Mouse (Mus musculus) MEL (cell line): ENCODE data around the gene Hsd17b14. TPM values are rescaled to one million over a fixed set of nuclear protein-coding genes. Genes with fewer than 3 reads are reported as not detected.

Experiments used
- DNase-seq: peaks from one replicate; pipeline ENCODE4 v3.0.0; 2011; ENCODE audit warnings: low read depth, low spot score
- H3K27ac ChIP-seq: 2 replicates; pipeline ENCODE4 v1.5.1; 2012; ENCODE audit warnings: low read depth, mild to moderate bottlenecking, control low read depth, low read length, moderate library complexity; ENCODE audit not compliant: control insufficient read depth
- H3K27me3 ChIP-seq, 2 experiments: fragments of 150-350 bp in 1 of 2; sonication (generic) in 1 of 2; 2 replicates each; pipeline ENCODE4 v1.6.1; 2012; ENCODE audit warnings: low read length in 2 of 2, mild to moderate bottlenecking in 2 of 2, improper control_type of control experiment in 1 of 2, moderate library complexity in 1 of 2; ENCODE audit not compliant: insufficient read depth in 2 of 2, control insufficient read depth in 1 of 2
- H3K36me3 ChIP-seq, 2 experiments: 2 replicates each; pipeline ENCODE4 v1.6.1; 2012 to 2014; ENCODE audit warnings: low read length in 2 of 2, improper control_type of control experiment in 1 of 2, inconsistent platforms in 1 of 2, mild to moderate bottlenecking in 1 of 2; ENCODE audit not compliant: insufficient read depth in 2 of 2, control insufficient read depth in 1 of 2
- H3K4me1 ChIP-seq, 2 experiments: fragments of 150-350 bp in 1 of 2; sonication (generic) in 1 of 2; 2 replicates each; pipeline ENCODE4 v1.6.1; 2012; ENCODE audit warnings: low read length in 2 of 2, improper control_type of control experiment in 1 of 2, mild to moderate bottlenecking in 1 of 2; ENCODE audit not compliant: insufficient read depth in 2 of 2, control insufficient read depth in 1 of 2
- H3K4me3 ChIP-seq, 2 experiments: fragments of 150-350 bp in 1 of 2; sonication (generic) in 1 of 2; 2 replicates each; pipeline ENCODE4 v1.5.1; 2012; ENCODE audit warnings: low read depth in 2 of 2, low read length in 2 of 2, mild to moderate bottlenecking in 2 of 2, moderate library complexity in 2 of 2, control low read depth in 1 of 2, improper control_type of control experiment in 1 of 2; ENCODE audit not compliant: control insufficient read depth in 1 of 2, insufficient read depth in 1 of 2
- H3K79me2 ChIP-seq: 2 replicates; pipeline ENCODE4 v1.6.1; 2012; ENCODE audit warnings: mild to moderate bottlenecking, low read length, moderate library complexity; ENCODE audit not compliant: control insufficient read depth, poor library complexity, insufficient read depth
- H3K9ac ChIP-seq: 2 replicates; pipeline ENCODE4 v1.6.1; 2012; ENCODE audit warnings: low read depth, mild to moderate bottlenecking, control low read depth, low read length, moderate library complexity; ENCODE audit not compliant: control insufficient read depth, poor library complexity, severe bottlenecking
- H3K9me3 ChIP-seq: fragments of 150-350 bp; sonication (generic); replicated peaks from 2 replicates; pipeline ENCODE4 v1.6.1; 2012; ENCODE audit warnings: mild to moderate bottlenecking, low read length, improper control_type of control experiment, moderate library complexity; ENCODE audit not compliant: insufficient read depth
- BHLHE40 ChIP-seq: IDR thresholded peaks from 2 replicates; pipeline ENCODE4 v1.6.1; 2012; ENCODE audit warnings: low read depth, mild to moderate bottlenecking, inconsistent platforms, low read length, improper control_type of control experiment, borderline replicate concordance
- CHD1 ChIP-seq: IDR thresholded peaks from 2 replicates; pipeline ENCODE4 v1.6.1; 2012; ENCODE audit warnings: low read depth, mild to moderate bottlenecking, inconsistent platforms, low read length, improper control_type of control experiment
- CTCF ChIP-seq, 3 experiments: IDR thresholded peaks in 2 of 3; conservative IDR thresholded peaks in 1 of 3; 2 replicates each; pipeline ENCODE4 v1.5.1; 2011 to 2012; ENCODE audit warnings: low read length in 3 of 3, low read depth in 2 of 3, mild to moderate bottlenecking in 2 of 3, improper control_type of control experiment in 1 of 3, inconsistent platforms in 1 of 3, mixed read lengths in 1 of 3, moderate library complexity in 1 of 3; ENCODE audit not compliant: control insufficient read depth in 1 of 3, insufficient read depth in 1 of 3, poor library complexity in 1 of 3, severe bottlenecking in 1 of 3
- E2F4 ChIP-seq: IDR thresholded peaks from 2 replicates; pipeline ENCODE4 v1.6.1; 2011; ENCODE audit warnings: low read depth, low read length, improper control_type of control experiment, borderline replicate concordance
- ELF1 ChIP-seq: IDR thresholded peaks from 2 replicates; pipeline ENCODE4 v1.6.1; 2014; ENCODE audit warnings: low read depth, mild to moderate bottlenecking, inconsistent platforms, low read length, improper control_type of control experiment, moderate library complexity
- EP300 ChIP-seq, 2 experiments: IDR thresholded peaks; 2 replicates each; pipeline ENCODE4 v1.6.1; 2011; ENCODE audit warnings: improper control_type of control experiment in 2 of 2, low read length in 2 of 2, low read depth in 1 of 2, mild to moderate bottlenecking in 1 of 2
- ETS1 ChIP-seq: IDR thresholded peaks from 2 replicates; pipeline ENCODE4 v1.6.1; 2012; ENCODE audit warnings: low read depth, mild to moderate bottlenecking, inconsistent platforms, low read length, improper control_type of control experiment, moderate library complexity
- GABPA ChIP-seq: IDR thresholded peaks from 2 replicates; pipeline ENCODE4 v1.6.1; 2012; ENCODE audit warnings: low read depth, mild to moderate bottlenecking, inconsistent platforms, low read length, improper control_type of control experiment, moderate library complexity
- GATA1 ChIP-seq: IDR thresholded peaks from 2 replicates; pipeline ENCODE4 v1.6.1; 2011; ENCODE audit warnings: low read depth, low read length, improper control_type of control experiment
- HCFC1 ChIP-seq: IDR thresholded peaks from 2 replicates; pipeline ENCODE4 v1.6.1; 2012; ENCODE audit warnings: low read depth, mild to moderate bottlenecking, inconsistent platforms, low read length, improper control_type of control experiment, moderate library complexity
- JUND ChIP-seq: IDR thresholded peaks from 2 replicates; pipeline ENCODE4 v1.6.1; 2011; ENCODE audit warnings: low read depth, mild to moderate bottlenecking, improper control_type of control experiment, low read length
- KAT2A ChIP-seq: conservative IDR thresholded peaks from 2 replicates; pipeline ENCODE4 v1.6.1; 2012; ENCODE audit warnings: low read depth, low read length, improper control_type of control experiment, inconsistent platforms
- MAFK ChIP-seq: IDR thresholded peaks from 2 replicates; pipeline ENCODE4 v1.6.1; 2011; ENCODE audit warnings: low read depth, mild to moderate bottlenecking, low read length, improper control_type of control experiment, borderline replicate concordance
- MAX ChIP-seq: IDR thresholded peaks from 2 replicates; pipeline ENCODE4 v1.6.1; 2011; ENCODE audit warnings: low read length, improper control_type of control experiment
- MXI1 ChIP-seq: IDR thresholded peaks from 2 replicates; pipeline ENCODE4 v1.6.1; 2011; ENCODE audit warnings: mild to moderate bottlenecking, low read depth, low read length, improper control_type of control experiment
- MYB ChIP-seq: IDR thresholded peaks from 2 replicates; pipeline ENCODE4 v1.6.1; 2011; ENCODE audit warnings: mild to moderate bottlenecking, low read depth, low read length, improper control_type of control experiment
- MYC ChIP-seq: IDR thresholded peaks from 2 replicates; pipeline ENCODE4 v1.6.1; 2011; ENCODE audit warnings: low read depth, mild to moderate bottlenecking, low read length, improper control_type of control experiment, moderate library complexity
- NELFE ChIP-seq: IDR thresholded peaks from 2 replicates; pipeline ENCODE4 v1.6.1; 2011; ENCODE audit warnings: low read depth, low read length, improper control_type of control experiment
- NRF1 ChIP-seq: IDR thresholded peaks from 2 replicates; pipeline ENCODE4 v1.6.1; 2014; ENCODE audit warnings: low read depth, mild to moderate bottlenecking, inconsistent platforms, low read length, improper control_type of control experiment, moderate library complexity; ENCODE audit not compliant: poor library complexity, insufficient read depth, severe bottlenecking
- POLR2A ChIP-seq, 2 experiments: IDR thresholded peaks; 2 replicates each; pipeline ENCODE4 v1.6.1; 2011 to 2012; ENCODE audit warnings: low read length in 2 of 2, mild to moderate bottlenecking in 2 of 2, control low read depth in 1 of 2, improper control_type of control experiment in 1 of 2, low read depth in 1 of 2, moderate library complexity in 1 of 2; ENCODE audit not compliant: control insufficient read depth in 1 of 2, insufficient read depth in 1 of 2, poor library complexity in 1 of 2
- POLR2AphosphoS2 ChIP-seq: IDR thresholded peaks from 2 replicates; pipeline ENCODE4 v1.6.1; 2011; ENCODE audit warnings: low read length, improper control_type of control experiment
- POLR2AphosphoS5 ChIP-seq: IDR thresholded peaks from 2 replicates; pipeline ENCODE4 v1.6.1; 2012; ENCODE audit warnings: low read depth, borderline replicate concordance, mild to moderate bottlenecking, inconsistent platforms, low read length, moderate library complexity, mixed read lengths
- RAD21 ChIP-seq: IDR thresholded peaks from 2 replicates; pipeline ENCODE4 v1.6.1; 2011; ENCODE audit warnings: mild to moderate bottlenecking, low read depth, low read length, improper control_type of control experiment
- SIN3A ChIP-seq: IDR thresholded peaks from 2 replicates; pipeline ENCODE4 v1.6.1; 2012; ENCODE audit warnings: low read length, improper control_type of control experiment, inconsistent platforms
- SMC3 ChIP-seq: IDR thresholded peaks from 2 replicates; pipeline ENCODE4 v1.6.1; 2011; ENCODE audit warnings: low read depth, low read length, improper control_type of control experiment
- TAL1 ChIP-seq: IDR thresholded peaks from 2 replicates; pipeline ENCODE4 v1.6.1; 2012; ENCODE audit warnings: mild to moderate bottlenecking, inconsistent platforms, low read length, moderate library complexity, mixed read lengths
- TBP ChIP-seq: IDR thresholded peaks from 2 replicates; pipeline ENCODE4 v1.8.0; 2011; ENCODE audit warnings: low read depth, low read length, improper control_type of control experiment
- TCF12 ChIP-seq: IDR thresholded peaks from 2 replicates; pipeline ENCODE4 v1.6.1; 2014; ENCODE audit warnings: low read depth, mild to moderate bottlenecking, inconsistent platforms, low read length, improper control_type of control experiment, moderate library complexity
- UBTF ChIP-seq: IDR thresholded peaks from 2 replicates; pipeline ENCODE4 v1.6.1; 2012; ENCODE audit warnings: low read depth, mild to moderate bottlenecking, inconsistent platforms, low read length, improper control_type of control experiment, moderate library complexity, borderline replicate concordance; ENCODE audit not compliant: insufficient read depth
- USF1 ChIP-seq: IDR thresholded peaks from 2 replicates; pipeline ENCODE4 v1.6.1; 2014; ENCODE audit warnings: low read depth, mild to moderate bottlenecking, inconsistent platforms, low read length, improper control_type of control experiment, moderate library complexity
- USF2 ChIP-seq, 2 experiments: IDR thresholded peaks; 2 replicates each; pipeline ENCODE4 v1.6.1; 2011 to 2012; ENCODE audit warnings: improper control_type of control experiment in 2 of 2, low read length in 2 of 2, borderline replicate concordance in 1 of 2, inconsistent platforms in 1 of 2, low read depth in 1 of 2, mild to moderate bottlenecking in 1 of 2; ENCODE audit not compliant: insufficient read depth in 1 of 2
- ZC3H11A ChIP-seq: IDR thresholded peaks from 2 replicates; pipeline ENCODE4 v1.6.1; 2012; ENCODE audit warnings: low read depth, mild to moderate bottlenecking, inconsistent platforms, low read length, improper control_type of control experiment
- ZKSCAN1 ChIP-seq: IDR thresholded peaks from 2 replicates; pipeline ENCODE4 v1.6.1; 2012; ENCODE audit warnings: low read depth, mild to moderate bottlenecking, inconsistent platforms, low read length, improper control_type of control experiment, moderate library complexity
- ZMIZ1 ChIP-seq: IDR thresholded peaks from 2 replicates; pipeline ENCODE4 v1.6.1; 2012; ENCODE audit warnings: low read depth, mild to moderate bottlenecking, inconsistent platforms, low read length, improper control_type of control experiment, moderate library complexity
- ZNF384 ChIP-seq: IDR thresholded peaks from 2 replicates; pipeline ENCODE4 v1.6.1; 2012; ENCODE audit warnings: low read depth, mild to moderate bottlenecking, inconsistent platforms, low read length, improper control_type of control experiment
- polyA plus RNA-seq, 2 experiments: library from polyadenylated mRNA; stranded (reverse) in 1 of 2; unstranded in 1 of 2; fragments of >175 nt in 1 of 2; fragments of >200 nt in 1 of 2; gene quantifications; 2 replicates each; pipeline versions ENCODE4 v1.2.1 to v1.2.4; 2012; ENCODE audit warnings: low replicate concordance in 2 of 2, low read depth in 1 of 2; ENCODE audit not compliant: insufficient read length in 2 of 2, insufficient read depth in 1 of 2, missing spikeins in 1 of 2
- total RNA-seq: library from RNA; depleted of rRNA; stranded (reverse); fragments of 300-350 nt; gene quantifications from 2 replicates; pipeline ENCODE4 v1.2.3, GENCODE M21; 2012

The Hsd17b14 gene
- total and polyA plus RNA-seq, 3 experiments = 2.0 to 9.3 TPM; not detected in 1

- no peaks in the 10 kb centered on the region for H3K9me3 ChIP-seq
- H3K27me3 ChIP-seq = no peaks in the 10 kb centered on the region
- DNase-seq = peak; percentile 98
- H3K79me2 ChIP-seq = peaks cover 10% of the 10 kb centered on the region
- H3K9ac ChIP-seq = peak overlapping the region; percentile 64
- peaks cover 0 to 14% of the 10 kb centered on the region in 2 experiments; a peak in 2 of 4 replicates for H3K36me3 ChIP-seq
- H3K4me3 ChIP-seq = peak overlapping the region; percentile 44 to 52
- H3K4me1 ChIP-seq = peaks cover 8 to 24% of the 10 kb centered on the region in 2 experiments
- H3K27ac ChIP-seq = peak overlapping the region; percentile 90
- TF ChIP-seq ZKSCAN1 = no peak
- TF ChIP-seq HCFC1 = peak; percentile 68; the same call in 1 of the 2 replicates
- no peak for TF ChIP-seq TCF12
- TF ChIP-seq MAFK = no peak
- TF ChIP-seq CTCF (IDR thresholded peaks at IDR 0.05 in 2 of 3, conservative IDR thresholded peaks at IDR 0.05 in 1 of 3; ENCODE audit: control insufficient read depth in 1 of 3, insufficient read depth in 1 of 3, low read depth in 2 of 3, low read length in 3 of 3, poor library complexity in 1 of 3, severe bottlenecking in 1 of 3) = no peak
- no peak for TF ChIP-seq KAT2A
- TF ChIP-seq USF1 = peak; percentile 3; the same call in 1 of the 2 replicates
- TF ChIP-seq USF2 (IDR thresholded peaks at IDR 0.05; ENCODE audit: borderline replicate concordance in 1 of 2, insufficient read depth in 1 of 2, low read depth in 1 of 2, low read length in 2 of 2) = no peak
- peak; percentile 44 for TF ChIP-seq ETS1
- TF ChIP-seq ELF1 = no peak
- TF ChIP-seq UBTF = no peak
- no peak; the same call in 1 of the 2 replicates for TF ChIP-seq NRF1
- TF ChIP-seq JUND = no peak
- TF ChIP-seq BHLHE40 = peak; percentile 82; the same call in 1 of the 2 replicates
- TF ChIP-seq RAD21 = no peak
- no peak for TF ChIP-seq POLR2AphosphoS2
- TF ChIP-seq MXI1 = peak; percentile 82; the same call in 1 of the 2 replicates
- no peak for TF ChIP-seq ZC3H11A
- peak; percentile 82 for TF ChIP-seq SIN3A
- no peak for TF ChIP-seq ZNF384
- no peak for TF ChIP-seq GABPA
- peak; percentile 92 for TF ChIP-seq MYC
- TF ChIP-seq POLR2AphosphoS5 = no peak
- TF ChIP-seq GATA1 = no peak
- TF ChIP-seq MYB = no peak
- TF ChIP-seq TAL1 = 0 out of 2 replicates have a peak, but pooled peaks have one; percentile 36
- TF ChIP-seq E2F4 = no peak
- peak; percentile 81 for TF ChIP-seq MAX
- peak; percentile 26; the same call in 1 of the 2 replicates for TF ChIP-seq TBP
- no peak for TF ChIP-seq ZMIZ1
- TF ChIP-seq EP300 (IDR thresholded peaks at IDR 0.05; ENCODE audit: low read depth in 1 of 2, low read length in 2 of 2) = 0 out of 4 replicates have a peak, but pooled peaks of 1 of the 2 experiments have one; percentile 6
- peak in 1 of 2 experiments; percentile 8; a peak in 2 of 4 replicates for TF ChIP-seq POLR2A (IDR thresholded peaks at IDR 0.05; ENCODE audit: control insufficient read depth in 1 of 2, insufficient read depth in 1 of 2, low read depth in 1 of 2, low read length in 2 of 2, poor library complexity in 1 of 2)
- no peak for TF ChIP-seq SMC3
- peak; percentile 48 for TF ChIP-seq NELFE
- TF ChIP-seq CHD1 = no peak
Measured at GRCm38 (mm10) chr7:45567780-45568516, 13.3 kb downstream of the Hsd17b14 start.
